Mouse (Mus musculus): ENCODE measurements at regions not wholly inside any gene's neighbourhood (a gene's known extent, or its start where the extent isn't known, plus 50 kb on each side); places are given as distances from the start of the nearest gene placed in this dataset.

DNA sequence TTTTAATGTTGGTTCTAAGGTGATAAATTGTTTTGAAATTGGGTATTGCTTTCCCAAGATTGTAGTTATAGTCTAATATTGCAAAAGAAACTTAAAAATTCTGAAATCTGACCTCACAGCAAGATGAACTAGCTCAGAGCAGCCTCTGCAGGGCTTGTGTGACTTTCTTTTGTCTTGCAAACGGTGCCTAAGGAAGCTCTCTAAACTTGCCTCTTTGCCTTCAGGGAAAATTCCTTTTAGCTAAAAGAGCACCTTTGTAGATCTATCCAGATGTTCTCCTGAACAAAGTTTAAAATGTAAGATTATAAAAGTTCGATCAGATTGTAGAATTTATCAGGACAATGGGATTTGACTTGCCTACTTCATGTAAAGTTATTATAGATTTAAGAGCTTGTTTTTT, 160.8 kb upstream of the Cntn3 start:
- H3K9me3 ChIP-seq (replicated peaks; ENCODE audit: low read length): no peaks in the 10 kb centered on the region; the same call in 1 of the 2 replicates
- no peak for DNase-seq (ENCODE audit: low spot score)
- ATAC-seq (replicated peaks; ENCODE audit: low FRiP score, low read depth): no peak
- no peak overlapping the region for H3K9ac ChIP-seq (ENCODE audit: low read depth, low read length)
- H3K4me1 ChIP-seq (replicated peaks; ENCODE audit: insufficient read depth, low read length): no peaks in the 10 kb centered on the region
- TF ChIP-seq CTCF (IDR thresholded peaks at IDR 0.05; ENCODE audit: low read depth): no peak
- no peak overlapping the region for H3K4me2 ChIP-seq (ENCODE audit: low read length)
- H3K27me3 ChIP-seq (ENCODE audit: insufficient read depth, low read length): no peaks in the 10 kb centered on the region
- no peaks in the 10 kb centered on the region for H3K36me3 ChIP-seq (ENCODE audit: insufficient read depth, low read length)
- 62% methylated on average over 2 of the region's 2 CpGs for WGBS
- no peak overlapping the region for H3K27ac ChIP-seq
- H3K4me3 ChIP-seq (replicated peaks; ENCODE audit: low read depth, low read length): no peak overlapping the region

DNA sequence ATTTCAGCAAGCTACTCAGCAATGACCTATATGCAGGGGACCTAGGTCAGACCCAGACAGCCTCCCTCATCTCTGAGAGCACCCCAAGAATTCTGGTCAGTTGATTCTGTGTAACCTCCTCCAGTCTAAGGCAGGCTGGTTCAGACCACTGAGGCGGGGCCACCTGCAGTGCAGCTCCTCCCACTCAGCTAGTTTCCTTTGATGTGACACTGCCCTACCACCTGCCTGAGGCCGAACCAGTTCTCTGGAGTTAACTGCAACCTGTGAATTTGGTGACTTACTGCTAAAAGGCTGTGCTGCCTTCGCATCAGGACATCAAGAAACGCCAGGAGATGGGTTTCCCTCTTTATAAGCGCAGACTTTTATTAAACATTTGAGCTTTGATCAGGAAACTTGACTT, 159.1 kb upstream of the Cntn3 start:
- ATAC-seq (replicated peaks; ENCODE audit: low FRiP score, low read depth) (no peak), DNase-seq (ENCODE audit: low spot score) (no peak)
- WGBS: 46% methylated on average over 5 of the region's 5 CpGs
- TF ChIP-seq CTCF (IDR thresholded peaks at IDR 0.05; ENCODE audit: low read depth): no peak
- no peaks in the 10 kb centered on the region for H3K36me3 ChIP-seq (ENCODE audit: insufficient read depth, low read length)
- H3K27ac ChIP-seq: no peak overlapping the region
- no peak overlapping the region for H3K9ac ChIP-seq (ENCODE audit: low read depth, low read length)
- no peaks in the 10 kb centered on the region for H3K27me3 ChIP-seq (ENCODE audit: insufficient read depth, low read length)
- H3K4me1 ChIP-seq (replicated peaks; ENCODE audit: insufficient read depth, low read length): no peaks in the 10 kb centered on the region
- no peak overlapping the region for H3K4me3 ChIP-seq (replicated peaks; ENCODE audit: low read depth, low read length)
- H3K4me2 ChIP-seq (ENCODE audit: low read length): no peak overlapping the region
- no peaks in the 10 kb centered on the region; the same call in 1 of the 2 replicates for H3K9me3 ChIP-seq (replicated peaks; ENCODE audit: low read length)

GRCm38 (mm10) chr6:102725751-102726150, 152.8 kb upstream of the Cntn3 start:
- H3K4me1 ChIP-seq (replicated peaks; ENCODE audit: insufficient read depth, low read length): no peaks in the 10 kb centered on the region
- no peak overlapping the region for H3K9ac ChIP-seq (ENCODE audit: low read depth, low read length)
- H3K9me3 ChIP-seq (replicated peaks; ENCODE audit: low read length): no peaks in the 10 kb centered on the region
- ATAC-seq (replicated peaks; ENCODE audit: low FRiP score, low read depth) (no peak), DNase-seq (ENCODE audit: low spot score) (no peak)
- no peaks in the 10 kb centered on the region for H3K36me3 ChIP-seq (ENCODE audit: insufficient read depth, low read length)
- no peak overlapping the region for H3K4me3 ChIP-seq (replicated peaks; ENCODE audit: low read depth, low read length)
- TF ChIP-seq CTCF (IDR thresholded peaks at IDR 0.05; ENCODE audit: low read depth): no peak
- no peak overlapping the region for H3K27ac ChIP-seq
- no peaks in the 10 kb centered on the region for H3K27me3 ChIP-seq (ENCODE audit: insufficient read depth, low read length)
- H3K4me2 ChIP-seq (ENCODE audit: low read length): no peak overlapping the region

DNA sequence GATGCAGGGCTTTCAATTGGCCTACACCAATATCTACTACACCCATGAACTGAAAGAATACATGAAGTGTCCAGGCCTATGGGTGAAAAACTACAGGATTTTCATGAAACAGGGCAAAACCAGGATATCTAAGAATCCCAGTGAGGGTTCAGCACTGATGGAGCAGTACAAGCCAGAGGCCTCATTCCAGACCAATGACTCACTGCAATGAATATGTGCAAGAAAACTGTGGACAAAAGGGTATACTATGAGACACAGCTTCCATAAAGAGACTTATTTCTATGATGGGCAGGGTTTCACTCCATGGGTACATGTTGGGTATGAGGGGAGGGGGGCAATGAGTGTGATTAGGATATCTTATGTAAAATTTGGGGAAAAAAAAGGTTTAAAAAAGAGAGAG, 151.4 kb upstream of the Cntn3 start:
- no peak overlapping the region for H3K9ac ChIP-seq (ENCODE audit: low read depth, low read length)
- no peaks in the 10 kb centered on the region for H3K9me3 ChIP-seq (replicated peaks; ENCODE audit: low read length)
- no peaks in the 10 kb centered on the region for H3K27me3 ChIP-seq (ENCODE audit: insufficient read depth, low read length)
- no peak for TF ChIP-seq CTCF (IDR thresholded peaks at IDR 0.05; ENCODE audit: low read depth)
- ATAC-seq (replicated peaks; ENCODE audit: low FRiP score, low read depth): no peak
- no peaks in the 10 kb centered on the region for H3K4me1 ChIP-seq (replicated peaks; ENCODE audit: insufficient read depth, low read length)
- no peak overlapping the region for H3K4me3 ChIP-seq (replicated peaks; ENCODE audit: low read depth, low read length)
- no peak for DNase-seq (ENCODE audit: low spot score)
- H3K27ac ChIP-seq: no peak overlapping the region
- H3K36me3 ChIP-seq (ENCODE audit: insufficient read depth, low read length): no peaks in the 10 kb centered on the region
- no peak overlapping the region for H3K4me2 ChIP-seq (ENCODE audit: low read length)

DNA sequence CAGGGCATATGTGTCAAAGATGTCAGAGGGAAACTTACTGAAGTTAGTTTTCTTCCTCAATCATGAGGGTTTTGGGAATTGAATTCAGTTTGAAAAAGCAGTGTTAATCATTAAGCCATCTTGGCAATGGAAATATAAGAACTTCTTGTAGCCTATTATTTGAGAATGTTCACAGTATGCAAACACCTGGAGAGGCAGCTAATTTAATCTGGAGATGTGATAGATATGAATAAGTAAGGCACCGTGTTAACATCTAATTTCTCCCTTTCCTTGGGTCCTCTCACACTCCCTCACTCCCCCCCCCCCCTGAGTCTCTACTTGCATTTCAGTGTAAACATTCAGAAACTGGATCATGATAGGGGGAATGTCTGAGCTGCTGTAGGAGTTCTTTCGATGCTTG, 134.0 kb upstream of the Cntn3 start:
- no peaks in the 10 kb centered on the region for H3K27me3 ChIP-seq (ENCODE audit: insufficient read depth, low read length)
- peak; percentile 1 for DNase-seq (ENCODE audit: low spot score)
- H3K36me3 ChIP-seq (ENCODE audit: insufficient read depth, low read length): no peaks in the 10 kb centered on the region
- H3K4me3 ChIP-seq (replicated peaks; ENCODE audit: low read depth, low read length): no peak overlapping the region
- TF ChIP-seq CTCF (IDR thresholded peaks at IDR 0.05; ENCODE audit: low read depth): no peak
- no peak overlapping the region for H3K4me2 ChIP-seq (ENCODE audit: low read length)
- no peak overlapping the region for H3K27ac ChIP-seq
- no peak overlapping the region for H3K9ac ChIP-seq (ENCODE audit: low read depth, low read length)
- ATAC-seq (replicated peaks; ENCODE audit: low FRiP score, low read depth): no peak
- 47% methylated on average over 2 of the region's 2 CpGs for WGBS
- H3K4me1 ChIP-seq (replicated peaks; ENCODE audit: insufficient read depth, low read length): no peaks in the 10 kb centered on the region
- no peaks in the 10 kb centered on the region for H3K9me3 ChIP-seq (replicated peaks; ENCODE audit: low read length)

Data from kidney, postnatal 0 days (tissue).